Mouse (Mus musculus): ENCODE results near the gene Hic2. TPM values are rescaled to one million over a fixed set of nuclear protein-coding genes. Genes with fewer than 3 reads are reported as not detected.
A peak's percentile ranks its signal among the peaks of the same experiment; 100 is the strongest.

The Hic2 gene
- polyA plus RNA-seq, 1 experiment: 3.5 TPM

DNA sequence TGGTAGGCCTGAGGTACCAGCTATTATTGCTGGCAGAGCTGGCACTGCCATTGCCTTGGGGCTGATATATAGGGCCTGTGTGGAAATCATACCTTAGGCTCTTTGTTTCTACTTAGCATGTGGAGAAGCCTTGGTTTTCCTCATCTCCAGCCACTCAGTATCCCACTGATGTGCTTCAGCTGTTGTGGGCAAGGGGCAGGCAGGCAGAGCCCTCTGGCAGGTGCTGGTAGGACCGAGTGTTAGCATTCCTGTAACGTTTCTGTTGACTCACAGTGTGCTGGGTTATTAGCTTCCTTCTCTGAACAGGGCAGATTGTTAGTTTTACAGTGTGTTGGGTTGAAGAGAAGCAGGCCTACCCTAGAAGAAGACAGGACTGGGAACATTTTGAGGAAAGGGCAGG, 21.9 kb downstream of the Hic2 start:
- H3K4me1 ChIP-seq (ENCODE audit: control insufficient read depth, insufficient read depth, low read length): no peaks in the 10 kb centered on the region
- WGBS: 61% methylated on average over 2 of the region's 2 CpGs
- no peak overlapping the region for H3K27ac ChIP-seq (ENCODE audit: control insufficient read depth, insufficient read depth, low read depth, low read length, poor library complexity)
- TF ChIP-seq CTCF (IDR thresholded peaks at IDR 0.05; ENCODE audit: control insufficient read depth, insufficient read depth, low read length) (no peak), POLR2A (IDR thresholded peaks at IDR 0.05; ENCODE audit: borderline replicate concordance, control insufficient read depth, low read depth, low read length) (no peak)
- no peak overlapping the region for H3K4me3 ChIP-seq (replicated peaks; ENCODE audit: control insufficient read depth, low read depth, low read length)

DNA sequence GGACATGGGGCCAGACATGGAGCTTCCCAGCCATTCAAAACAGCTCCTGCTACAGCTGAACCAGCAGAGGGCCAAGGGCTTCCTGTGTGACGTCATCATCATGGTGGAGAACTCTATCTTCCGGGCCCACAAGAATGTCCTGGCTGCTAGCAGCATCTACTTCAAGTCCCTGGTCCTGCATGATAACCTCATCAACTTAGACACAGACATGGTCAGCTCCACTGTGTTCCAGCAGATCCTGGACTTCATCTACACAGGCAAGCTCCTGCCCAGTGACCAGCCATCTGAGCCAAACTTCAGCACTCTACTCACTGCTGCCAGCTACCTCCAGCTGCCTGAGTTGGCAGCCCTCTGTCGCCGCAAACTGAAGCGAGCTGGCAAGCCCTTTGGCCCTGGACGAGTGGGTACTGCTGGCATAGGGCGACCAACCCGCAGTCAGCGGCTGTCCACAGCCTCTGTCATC, 24.0 kb downstream of the Hic2 start:
- Histone ChIP-seq H3K27ac (ENCODE audit: control insufficient read depth, insufficient read depth, low read depth, low read length, poor library complexity) (no peak overlapping the region), H3K4me3 (replicated peaks; ENCODE audit: control insufficient read depth, low read depth, low read length) (no peak overlapping the region), H3K4me1 (ENCODE audit: control insufficient read depth, insufficient read depth, low read length) (no peaks in the 10 kb centered on the region)
- 81% methylated on average over 9 of the region's 9 CpGs for WGBS
- no peak for TF ChIP-seq POLR2A (IDR thresholded peaks at IDR 0.05; ENCODE audit: borderline replicate concordance, control insufficient read depth, low read depth, low read length)
- 0 out of 2 replicates have a peak, but pooled peaks have one; percentile 2 for TF ChIP-seq CTCF (IDR thresholded peaks at IDR 0.05; ENCODE audit: control insufficient read depth, insufficient read depth, low read length)

DNA sequence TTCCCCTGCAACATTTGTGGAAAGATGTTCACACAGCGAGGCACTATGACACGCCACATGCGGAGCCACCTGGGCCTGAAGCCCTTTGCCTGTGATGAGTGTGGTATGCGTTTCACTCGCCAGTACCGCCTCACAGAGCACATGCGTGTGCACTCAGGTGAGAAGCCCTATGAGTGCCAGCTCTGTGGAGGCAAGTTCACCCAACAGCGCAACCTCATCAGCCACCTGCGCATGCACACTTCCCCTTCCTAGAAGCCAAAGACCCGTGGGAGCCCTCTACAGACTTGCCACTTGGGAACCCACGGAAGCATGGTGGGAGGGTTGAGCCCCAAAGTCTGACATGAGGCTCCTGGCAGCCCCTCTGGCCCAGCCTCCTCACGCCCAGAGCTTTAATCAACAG, 25.5 kb downstream of the Hic2 start:
- TF ChIP-seq POLR2A (IDR thresholded peaks at IDR 0.05; ENCODE audit: borderline replicate concordance, control insufficient read depth, low read depth, low read length) (no peak), CTCF (IDR thresholded peaks at IDR 0.05; ENCODE audit: control insufficient read depth, insufficient read depth, low read length) (no peak)
- H3K4me1 ChIP-seq (ENCODE audit: control insufficient read depth, insufficient read depth, low read length): no peaks in the 10 kb centered on the region
- H3K4me3 ChIP-seq (replicated peaks; ENCODE audit: control insufficient read depth, low read depth, low read length): no peak overlapping the region
- WGBS: 72% methylated on average over 12 of the region's 12 CpGs
- H3K27ac ChIP-seq (ENCODE audit: control insufficient read depth, insufficient read depth, low read depth, low read length, poor library complexity): no peak overlapping the region

DNA sequence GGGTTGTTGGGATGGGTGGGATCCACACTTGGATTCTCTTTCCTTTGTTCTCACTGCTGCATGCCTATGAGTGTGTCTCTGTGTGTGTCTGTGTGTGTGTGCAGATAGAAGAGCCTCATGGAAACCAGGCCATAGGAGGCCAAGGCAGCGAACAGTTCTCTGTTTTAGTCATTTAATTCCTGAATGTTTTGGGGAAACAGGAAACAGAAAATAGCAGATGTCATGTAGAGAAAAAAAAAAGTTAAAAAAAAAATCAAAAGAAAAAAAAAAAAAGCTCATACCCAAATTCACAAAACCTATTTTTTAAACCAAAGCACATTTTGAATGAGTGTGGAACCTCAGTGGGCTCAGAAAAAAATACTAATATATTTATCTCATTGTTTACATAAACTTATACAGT, 28.0 kb downstream of the Hic2 start:
- TF ChIP-seq CTCF (IDR thresholded peaks at IDR 0.05; ENCODE audit: control insufficient read depth, insufficient read depth, low read length): no peak
- no peak for TF ChIP-seq POLR2A (IDR thresholded peaks at IDR 0.05; ENCODE audit: borderline replicate concordance, control insufficient read depth, low read depth, low read length)

DNA sequence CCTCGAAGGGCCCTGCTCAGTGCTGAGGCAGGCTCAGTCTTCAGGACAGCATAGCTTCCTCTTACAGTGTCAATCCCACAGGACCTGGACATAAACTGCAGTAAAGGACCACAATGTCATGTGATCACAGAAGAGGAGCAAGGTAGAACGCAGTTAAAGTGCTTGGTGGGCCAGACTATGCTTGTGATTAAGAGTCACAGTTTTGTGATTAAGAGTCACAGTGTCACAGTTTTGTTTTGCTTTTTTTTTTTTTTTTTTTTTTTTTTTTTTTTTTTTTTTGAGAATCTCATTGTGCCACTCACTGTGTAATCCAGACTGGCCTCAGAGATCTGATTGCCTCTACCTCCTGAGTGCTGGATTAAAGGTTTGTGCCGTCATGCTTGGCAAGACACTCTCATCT, 32.7 kb downstream of the Hic2 start:
- no peak for TF ChIP-seq CTCF (IDR thresholded peaks at IDR 0.05; ENCODE audit: control insufficient read depth, insufficient read depth, low read length)
- no peak for TF ChIP-seq POLR2A (IDR thresholded peaks at IDR 0.05; ENCODE audit: borderline replicate concordance, control insufficient read depth, low read depth, low read length)
- Histone ChIP-seq H3K27ac (ENCODE audit: control insufficient read depth, insufficient read depth, low read depth, low read length, poor library complexity) (no peak overlapping the region), H3K4me1 (ENCODE audit: control insufficient read depth, insufficient read depth, low read length) (no peaks in the 10 kb centered on the region), H3K4me3 (replicated peaks; ENCODE audit: control insufficient read depth, low read depth, low read length) (no peak overlapping the region)
- 76% methylated on average over 3 of the region's 3 CpGs for WGBS

More for the DNA sequence above, 28.0 kb downstream of the Hic2 start:
- Histone ChIP-seq H3K4me3 (replicated peaks; ENCODE audit: control insufficient read depth, low read depth, low read length) (no peak overlapping the region), H3K4me1 (ENCODE audit: control insufficient read depth, insufficient read depth, low read length) (no peaks in the 10 kb centered on the region), H3K27ac (ENCODE audit: control insufficient read depth, insufficient read depth, low read depth, low read length, poor library complexity) (no peak overlapping the region)
- 79% methylated on average over 1 of the region's 1 CpGs for WGBS

DNA sequence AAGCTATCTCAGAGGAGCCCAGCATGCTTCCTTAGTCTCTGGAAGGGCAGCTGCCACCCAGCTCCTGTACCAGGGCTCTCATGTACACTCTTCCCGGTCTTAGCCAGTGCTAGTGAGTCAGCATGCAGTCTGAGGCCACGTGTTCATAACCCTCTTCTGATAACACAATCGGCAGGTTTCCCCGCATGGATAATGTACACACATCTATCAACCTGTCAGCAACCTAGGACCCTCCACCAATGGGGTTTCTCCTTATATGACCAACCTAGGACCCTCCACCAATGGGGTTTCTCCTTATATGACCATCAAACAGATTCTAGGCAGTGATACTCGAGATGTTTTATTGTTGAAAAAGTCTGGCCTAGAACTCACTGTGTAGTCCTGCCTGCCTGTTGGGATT, 34.6 kb downstream of the Hic2 start:
- Histone ChIP-seq H3K4me1 (ENCODE audit: control insufficient read depth, insufficient read depth, low read length) (no peaks in the 10 kb centered on the region), H3K27ac (ENCODE audit: control insufficient read depth, insufficient read depth, low read depth, low read length, poor library complexity) (no peak overlapping the region), H3K4me3 (replicated peaks; ENCODE audit: control insufficient read depth, low read depth, low read length) (no peak overlapping the region)
- 52% methylated on average over 5 of the region's 5 CpGs for WGBS
- TF ChIP-seq CTCF (IDR thresholded peaks at IDR 0.05; ENCODE audit: control insufficient read depth, insufficient read depth, low read length): no peak
- TF ChIP-seq POLR2A (IDR thresholded peaks at IDR 0.05; ENCODE audit: borderline replicate concordance, control insufficient read depth, low read depth, low read length): no peak

DNA sequence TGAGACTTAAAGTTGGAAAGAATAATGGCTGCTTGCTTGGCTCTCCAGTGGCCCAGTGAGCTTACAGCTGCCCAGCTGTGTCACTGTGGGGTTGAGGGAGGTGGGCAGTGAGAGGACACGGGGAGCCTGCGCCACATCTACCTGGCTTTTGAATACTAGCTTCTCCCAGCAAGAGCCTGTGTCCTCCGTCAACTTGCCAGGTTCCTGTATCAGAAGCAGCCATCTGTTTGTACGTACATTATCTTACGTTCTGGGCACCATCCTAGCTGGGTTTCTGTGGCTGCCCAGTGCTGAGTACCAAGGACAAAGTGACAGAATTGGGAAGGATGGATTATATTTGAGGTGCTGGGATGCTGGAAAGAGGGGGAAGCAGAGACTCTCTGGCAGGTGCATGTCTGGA, 36.5 kb downstream of the Hic2 start:
- Histone ChIP-seq H3K4me3 (replicated peaks; ENCODE audit: control insufficient read depth, low read depth, low read length) (no peak overlapping the region), H3K27ac (ENCODE audit: control insufficient read depth, insufficient read depth, low read depth, low read length, poor library complexity) (no peak overlapping the region), H3K4me1 (ENCODE audit: control insufficient read depth, insufficient read depth, low read length) (no peaks in the 10 kb centered on the region)
- 61% methylated on average over 5 of the region's 5 CpGs for WGBS
- TF ChIP-seq POLR2A (IDR thresholded peaks at IDR 0.05; ENCODE audit: borderline replicate concordance, control insufficient read depth, low read depth, low read length) (no peak), CTCF (IDR thresholded peaks at IDR 0.05; ENCODE audit: control insufficient read depth, insufficient read depth, low read length) (no peak)

DNA sequence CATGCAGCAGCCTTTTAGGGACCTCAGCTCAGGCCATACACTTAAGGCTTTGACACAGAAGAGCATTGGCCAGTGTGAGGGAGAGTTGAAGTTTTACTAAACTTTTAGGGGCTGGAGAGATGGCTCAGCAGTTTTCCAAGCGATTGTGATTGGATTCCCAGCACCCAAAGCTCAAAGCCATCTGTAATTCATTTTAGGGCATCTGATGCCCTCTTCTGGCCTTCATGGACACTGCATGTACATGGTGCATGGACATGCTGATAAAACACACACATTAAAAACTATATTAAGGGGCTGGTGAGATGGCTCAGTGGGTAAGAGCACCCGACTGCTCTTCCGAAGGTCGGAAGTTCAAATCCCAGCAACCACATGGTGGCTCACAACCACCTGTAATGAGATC, 37.8 kb downstream of the Hic2 start:
- H3K4me3 ChIP-seq (replicated peaks; ENCODE audit: control insufficient read depth, low read depth, low read length): no peak overlapping the region
- H3K4me1 ChIP-seq (ENCODE audit: control insufficient read depth, insufficient read depth, low read length): no peaks in the 10 kb centered on the region
- TF ChIP-seq POLR2A (IDR thresholded peaks at IDR 0.05; ENCODE audit: borderline replicate concordance, control insufficient read depth, low read depth, low read length): no peak
- no peak for TF ChIP-seq CTCF (IDR thresholded peaks at IDR 0.05; ENCODE audit: control insufficient read depth, insufficient read depth, low read length)
- WGBS: 64% methylated on average over 4 of the region's 4 CpGs
- H3K27ac ChIP-seq (ENCODE audit: control insufficient read depth, insufficient read depth, low read depth, low read length, poor library complexity): no peak overlapping the region

DNA sequence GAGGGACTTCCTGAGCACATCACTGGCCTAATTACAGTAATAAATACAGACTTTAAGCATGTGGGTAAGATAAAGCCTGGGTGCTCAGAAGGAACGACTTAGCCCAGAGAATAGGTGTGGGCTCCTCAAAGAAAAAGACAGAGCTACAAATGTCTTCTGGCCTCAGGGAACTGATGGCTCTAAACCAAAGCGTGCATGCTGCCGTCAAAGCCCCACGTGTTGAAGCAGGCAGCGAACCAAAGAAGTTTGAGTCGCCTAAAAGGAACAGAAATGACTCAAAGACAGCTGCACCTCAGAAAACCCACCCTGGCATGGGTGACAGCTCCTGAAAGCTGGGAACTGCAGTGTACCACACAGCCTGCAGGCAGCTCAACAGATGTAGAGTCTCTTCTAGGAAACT, 38.5 kb downstream of the Hic2 start:
- peaks cover 1% of the 10 kb centered on the region; the same call in 1 of the 2 replicates for H3K4me1 ChIP-seq (ENCODE audit: control insufficient read depth, insufficient read depth, low read length)
- no peak overlapping the region for H3K27ac ChIP-seq (ENCODE audit: control insufficient read depth, insufficient read depth, low read depth, low read length, poor library complexity)
- 84% methylated on average over 6 of the region's 6 CpGs for WGBS
- TF ChIP-seq POLR2A (IDR thresholded peaks at IDR 0.05; ENCODE audit: borderline replicate concordance, control insufficient read depth, low read depth, low read length) (no peak), CTCF (IDR thresholded peaks at IDR 0.05; ENCODE audit: control insufficient read depth, insufficient read depth, low read length) (no peak)
- no peak overlapping the region for H3K4me3 ChIP-seq (replicated peaks; ENCODE audit: control insufficient read depth, low read depth, low read length)
